Mouse (Mus musculus) heart, embryonic 11.5 days (tissue): ENCODE data around the gene Rbbp6. TPM values are rescaled to one million over a fixed set of nuclear protein-coding genes. Genes with fewer than 3 reads are reported as not detected.

Experiments used
- ATAC-seq: fragments of 200-750 bp; cut with Nextera tagmentation; replicated peaks from 2 replicates; pipeline ENCODE4 v1.8.0; 2017; ENCODE audit warnings: moderate library complexity; ENCODE audit not compliant: insufficient number of reproducible peaks, low FRiP score, low TSS enrichment
- H3K27ac ChIP-seq: fragments of 300-500 bp; sonication (generic); 2 replicates; pipeline ENCODE4 v1.5.1; 2014; ENCODE audit warnings: mild to moderate bottlenecking, low read depth, low read length
- H3K27me3 ChIP-seq: fragments of 300-500 bp; sonication (generic); 2 replicates; pipeline ENCODE4 v1.6.1; 2014; ENCODE audit warnings: mild to moderate bottlenecking, low read length, mixed read lengths; ENCODE audit not compliant: control insufficient read depth, insufficient read depth
- H3K36me3 ChIP-seq: fragments of 300-500 bp; sonication (generic); 2 replicates; pipeline ENCODE4 v1.6.1; 2014; ENCODE audit warnings: mild to moderate bottlenecking, low read length, moderate library complexity, mixed read lengths; ENCODE audit not compliant: control insufficient read depth, insufficient read depth
- H3K4me1 ChIP-seq: fragments of 300-500 bp; sonication (generic); 2 replicates; pipeline ENCODE4 v1.6.1; 2014; ENCODE audit warnings: low read length; ENCODE audit not compliant: control insufficient read depth, insufficient read depth
- H3K4me2 ChIP-seq: fragments of 300-500 bp; sonication (generic); 2 replicates; pipeline ENCODE4 v1.6.1; 2014; ENCODE audit warnings: mild to moderate bottlenecking, moderate library complexity
- H3K4me3 ChIP-seq: fragments of 300-500 bp; sonication (generic); 2 replicates; pipeline ENCODE4 v1.5.1; 2014; ENCODE audit warnings: low read depth, low read length
- H3K9ac ChIP-seq: fragments of 300-500 bp; sonication (generic); 2 replicates; pipeline ENCODE4 v1.6.1; 2014; ENCODE audit warnings: mild to moderate bottlenecking, low read depth, low read length, moderate library complexity
- H3K9me3 ChIP-seq: fragments of 300-500 bp; sonication (generic); replicated peaks from 2 replicates; pipeline ENCODE4 v1.6.1; 2016; ENCODE audit warnings: low read length; ENCODE audit not compliant: control insufficient read depth
- WGBS: fragments of 180-500 bp; shearing (Covaris S2); extraction: QIAGEN DNeasy Blood & Tissue Kit; methylation state at CpG from one replicate; pipeline ENCODE4 v1.1.7; 2014; ENCODE audit not compliant: insufficient replicate concordance; 5-methylcytosine and 5-hydroxymethylcytosine counted together
- polyA plus RNA-seq: library from polyadenylated mRNA; unstranded; fragments of >200 nt; fragmentation: Nextera tagmentation; extraction: Ambion mirVana; gene quantifications from 2 replicates; pipeline ENCODE4 v1.2.1, GENCODE M21; 2014

Gene Rbbp6
- 22.0 and 30.1 TPM in 2 replicates for polyA plus RNA-seq

DNA sequence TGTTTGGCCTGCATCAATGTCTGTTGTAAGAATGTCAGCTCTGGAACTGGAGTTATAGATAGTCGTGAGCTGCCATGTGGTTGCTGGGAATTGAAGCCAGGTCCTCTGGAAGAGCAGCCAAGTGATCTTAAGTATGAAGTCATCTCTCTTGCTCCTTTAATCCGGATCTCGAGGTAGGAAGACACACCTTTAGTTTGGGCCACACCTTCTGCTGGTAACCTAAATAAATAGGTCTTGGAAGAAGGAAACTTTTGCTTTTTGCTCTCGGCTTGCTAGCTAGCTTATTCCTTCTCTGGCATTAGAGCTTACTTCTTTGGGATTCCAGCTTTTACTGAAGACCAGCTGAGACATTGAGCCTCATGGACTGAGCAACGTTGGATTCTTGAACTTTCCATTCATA is at the start of gene Rbbp6:
Gene Rbbp6 (plus strand): TSS at position 301 of the 400 bp plus-strand sequence.
- 75% methylated on average over 5 of the region's 5 CpGs for WGBS

DNA sequence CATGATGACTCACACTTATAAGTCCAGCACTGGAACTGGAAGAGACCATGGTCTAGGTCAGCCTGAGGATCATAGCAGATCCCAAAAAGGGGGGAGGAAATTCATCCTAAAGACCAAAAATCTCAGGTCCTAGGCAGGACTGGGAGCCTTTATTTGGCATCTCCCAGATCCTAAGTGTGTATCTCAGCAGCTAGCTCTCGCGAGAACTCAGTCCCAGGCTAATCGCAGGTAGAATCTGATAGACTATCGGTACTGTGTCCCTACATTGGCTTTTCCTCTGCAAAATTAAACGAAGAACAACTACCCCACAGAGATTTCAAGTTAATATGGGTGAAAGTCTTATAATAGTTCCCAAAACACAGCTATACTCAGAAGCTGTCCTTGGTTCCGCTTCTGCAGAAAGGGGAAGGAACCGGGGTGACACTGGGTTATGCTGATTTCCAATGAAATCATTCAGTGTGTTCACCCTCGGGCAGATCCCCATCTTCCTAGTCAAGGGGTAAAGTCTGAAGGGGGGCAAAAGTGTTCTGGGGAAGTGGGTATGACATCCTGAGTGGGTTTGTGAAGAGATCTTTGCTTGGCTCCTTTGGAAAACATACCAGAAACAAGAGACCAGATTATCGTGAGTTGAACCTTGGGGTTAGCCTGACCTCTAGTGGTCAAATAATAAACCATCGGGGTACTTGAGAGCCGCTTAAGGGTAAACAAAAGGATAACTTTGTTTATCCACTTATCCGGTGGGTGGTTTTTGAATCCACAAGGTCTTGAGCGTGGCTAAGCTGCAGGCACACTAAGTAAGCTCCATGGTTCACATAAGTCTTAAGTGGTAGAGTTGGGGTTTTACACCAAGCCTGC is 45.5 kb upstream of the Rbbp6 start:
- 44% methylated on average over 13 of the region's 13 CpGs for WGBS
- no peaks in the 10 kb centered on the region for H3K27me3 ChIP-seq
- H3K9me3 ChIP-seq, result no peaks in the 10 kb centered on the region
- no peak overlapping the region for H3K4me3 ChIP-seq
- H3K4me2 ChIP-seq, result no peak overlapping the region
- no peaks in the 10 kb centered on the region for H3K36me3 ChIP-seq
- H3K27ac ChIP-seq, result no peak overlapping the region
- no peak overlapping the region for H3K9ac ChIP-seq
- H3K4me1 ChIP-seq, result no peaks in the 10 kb centered on the region
- no peak for ATAC-seq

More for the DNA sequence above, at the start of gene Rbbp6:
- Histone ChIP-seq H3K27ac (no peak within 1 kb of the TSS), H3K4me1 (no peaks in the 10 kb centered on the region), H3K9me3 (no peaks in the 10 kb centered on the region), H3K4me2 (no peak within 1 kb of the TSS), H3K4me3 (no peak within 1 kb of the TSS), H3K9ac (no peak within 1 kb of the TSS), H3K36me3 (no peaks in the 10 kb centered on the region), H3K27me3 (no peaks in the 10 kb centered on the region)
- no peak for ATAC-seq

DNA sequence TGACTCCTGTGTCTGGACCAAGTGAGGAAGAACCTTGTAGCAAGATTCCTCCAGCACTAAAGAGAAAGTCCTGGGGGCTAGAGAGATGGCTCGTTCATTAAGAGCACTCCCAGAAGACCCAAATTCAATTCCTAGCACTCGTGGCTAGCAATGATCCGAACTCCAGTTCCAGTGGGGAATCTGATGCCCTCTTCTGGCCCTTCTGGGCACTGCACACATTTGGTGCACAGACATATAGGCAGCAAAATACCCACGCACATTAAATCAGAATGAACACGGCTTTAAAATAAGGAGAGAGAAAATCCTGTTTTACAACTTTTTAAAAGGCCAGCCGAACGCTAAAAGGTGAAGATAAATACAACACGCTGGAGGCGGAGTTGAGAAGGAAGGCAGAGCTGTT is 43.9 kb upstream of the Rbbp6 start:
- no peaks in the 10 kb centered on the region for H3K36me3 ChIP-seq
- H3K27ac ChIP-seq, result no peak overlapping the region
- 76% methylated on average over 9 of the region's 9 CpGs for WGBS
- H3K4me3 ChIP-seq, result no peak overlapping the region
- no peak overlapping the region for H3K9ac ChIP-seq
- no peaks in the 10 kb centered on the region for H3K4me1 ChIP-seq
- H3K27me3 ChIP-seq, result no peaks in the 10 kb centered on the region
- no peak for ATAC-seq
- no peak overlapping the region for H3K4me2 ChIP-seq
- no peaks in the 10 kb centered on the region for H3K9me3 ChIP-seq

DNA sequence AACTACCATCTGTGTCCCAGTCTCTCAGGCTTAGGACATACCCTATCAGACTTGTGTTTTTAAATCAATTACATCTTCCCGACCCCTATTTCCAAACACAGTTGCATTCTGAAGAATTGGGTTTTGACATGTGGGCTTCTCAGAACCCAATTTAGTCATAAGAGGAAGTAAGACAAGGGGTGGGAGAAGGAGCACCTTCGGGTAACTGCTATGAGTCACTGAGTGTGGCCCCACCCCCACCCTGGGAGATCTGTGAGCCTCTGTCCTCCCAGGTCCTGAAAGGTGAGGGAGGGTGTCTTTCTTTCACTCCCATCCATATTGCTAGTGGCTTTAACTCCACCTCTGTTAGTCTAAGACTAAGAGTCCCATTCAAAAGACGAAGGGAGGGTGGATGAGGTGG is 41.2 kb upstream of the Rbbp6 start:
- no peak for ATAC-seq
- Histone ChIP-seq H3K27me3 (no peaks in the 10 kb centered on the region), H3K4me2 (no peak overlapping the region), H3K9me3 (no peaks in the 10 kb centered on the region), H3K36me3 (no peaks in the 10 kb centered on the region), H3K9ac (no peak overlapping the region), H3K4me3 (no peak overlapping the region), H3K27ac (no peak overlapping the region), H3K4me1 (no peaks in the 10 kb centered on the region)
- 74% methylated on average over 3 of the region's 3 CpGs for WGBS

DNA sequence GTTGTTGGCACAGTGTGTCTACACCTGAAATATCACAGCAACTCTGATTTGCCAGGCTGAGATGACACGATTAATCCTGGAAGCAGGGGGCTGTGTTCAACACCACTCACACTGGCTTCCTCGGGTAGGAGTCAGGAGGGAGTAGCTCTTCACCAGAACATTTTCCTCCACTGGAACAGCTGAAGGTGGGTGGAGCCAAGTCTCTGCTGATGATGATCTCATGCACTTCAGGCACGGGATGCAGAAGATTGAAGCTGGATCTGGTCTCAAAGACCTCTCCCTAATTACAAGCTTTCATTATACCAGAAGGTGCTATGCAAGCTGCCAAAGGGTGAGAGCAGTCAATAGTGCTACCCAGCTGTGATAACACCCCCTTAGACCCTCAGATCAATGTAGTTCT is 35.0 kb upstream of the Rbbp6 start:
- Histone ChIP-seq H3K36me3 (no peaks in the 10 kb centered on the region), H3K4me1 (peaks cover 8% of the 10 kb centered on the region; the same call in 1 of the 2 replicates), H3K4me2 (no peak overlapping the region), H3K27me3 (no peaks in the 10 kb centered on the region), H3K4me3 (no peak overlapping the region), H3K27ac (no peak overlapping the region), H3K9ac (no peak overlapping the region), H3K9me3 (no peaks in the 10 kb centered on the region)
- no peak for ATAC-seq
- WGBS, result 15% methylated on average over 3 of the region's 3 CpGs

DNA sequence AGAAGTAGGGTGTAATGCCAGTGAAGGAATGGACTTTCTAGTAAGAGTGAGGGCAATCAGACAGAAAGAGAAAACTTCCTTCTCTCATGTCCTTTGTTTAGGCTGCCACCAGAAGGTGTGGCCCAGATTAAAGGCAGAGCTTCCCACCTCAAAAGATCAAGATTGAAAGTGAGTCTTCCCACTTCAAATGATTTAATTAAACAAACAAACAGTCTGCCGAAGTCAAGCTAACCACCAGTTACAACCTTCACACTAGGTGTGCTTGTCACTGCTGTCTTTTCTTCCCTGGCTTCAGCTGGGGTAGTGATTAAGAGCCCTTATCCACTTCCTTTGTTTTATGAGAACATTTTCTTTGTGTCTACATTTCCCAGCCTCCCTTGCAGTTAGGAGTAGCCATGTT is 33.3 kb upstream of the Rbbp6 start:
- Histone ChIP-seq H3K27me3 (no peaks in the 10 kb centered on the region), H3K9ac (no peak overlapping the region), H3K36me3 (no peaks in the 10 kb centered on the region), H3K4me3 (no peak overlapping the region), H3K27ac (peak overlapping the region; percentile 0; the same call in 1 of the 2 replicates), H3K4me1 (peaks cover 8% of the 10 kb centered on the region; the same call in 1 of the 2 replicates), H3K4me2 (no peak overlapping the region), H3K9me3 (no peaks in the 10 kb centered on the region)
- WGBS, result 13% methylated on average over 1 of the region's 1 CpGs
- ATAC-seq, result no peak

DNA sequence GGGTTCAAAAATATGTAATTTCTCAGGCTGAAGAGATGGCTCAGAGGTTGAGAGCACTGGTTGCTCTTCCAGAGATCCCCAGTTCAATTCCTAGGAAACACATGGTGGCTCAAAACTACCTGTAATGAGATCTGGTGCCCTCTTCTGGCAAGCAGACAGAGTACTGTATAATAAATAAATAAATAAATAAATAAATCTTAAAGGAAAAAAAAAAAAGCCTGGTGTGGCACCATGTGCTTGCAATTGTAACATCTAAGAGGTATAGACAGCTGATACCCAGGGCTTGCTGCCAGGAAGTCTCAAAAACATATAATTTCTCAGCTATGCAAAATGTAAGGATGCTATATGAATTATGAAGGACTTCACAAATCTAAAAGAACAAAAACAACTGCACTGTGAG is 28.9 kb upstream of the Rbbp6 start:
- Histone ChIP-seq H3K36me3 (no peaks in the 10 kb centered on the region), H3K27me3 (no peaks in the 10 kb centered on the region), H3K4me2 (no peak overlapping the region), H3K4me3 (no peak overlapping the region), H3K9me3 (no peaks in the 10 kb centered on the region), H3K27ac (no peak overlapping the region), H3K9ac (no peak overlapping the region), H3K4me1 (no peaks in the 10 kb centered on the region)
- no peak for ATAC-seq

DNA sequence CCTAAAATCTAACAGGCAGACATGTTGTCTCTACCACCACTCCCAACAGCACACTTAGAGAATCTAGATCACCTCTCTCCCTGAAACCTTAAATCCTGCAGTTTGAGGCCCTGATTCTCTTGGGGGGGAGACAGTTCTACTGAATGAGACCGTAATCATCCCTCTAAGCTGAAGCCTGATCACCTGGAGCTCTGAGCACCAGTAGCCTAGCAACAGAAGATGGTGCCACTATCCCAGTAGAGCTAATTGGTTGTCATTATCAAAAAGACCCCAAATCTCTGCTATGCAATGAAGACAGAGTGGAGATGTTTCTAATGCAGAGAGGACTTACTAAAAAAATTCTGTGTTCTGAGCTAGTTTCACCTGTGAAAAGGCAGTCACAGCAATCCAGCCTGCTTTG is 27.3 kb upstream of the Rbbp6 start:
- Histone ChIP-seq H3K36me3 (no peaks in the 10 kb centered on the region), H3K4me1 (no peaks in the 10 kb centered on the region), H3K9ac (no peak overlapping the region), H3K27me3 (no peaks in the 10 kb centered on the region), H3K4me3 (no peak overlapping the region), H3K9me3 (no peaks in the 10 kb centered on the region), H3K27ac (no peak overlapping the region), H3K4me2 (no peak overlapping the region)
- 74% methylated on average over 1 of the region's 1 CpGs for whole genome bisulfite sequencing
- ATAC-seq, result no peak

DNA sequence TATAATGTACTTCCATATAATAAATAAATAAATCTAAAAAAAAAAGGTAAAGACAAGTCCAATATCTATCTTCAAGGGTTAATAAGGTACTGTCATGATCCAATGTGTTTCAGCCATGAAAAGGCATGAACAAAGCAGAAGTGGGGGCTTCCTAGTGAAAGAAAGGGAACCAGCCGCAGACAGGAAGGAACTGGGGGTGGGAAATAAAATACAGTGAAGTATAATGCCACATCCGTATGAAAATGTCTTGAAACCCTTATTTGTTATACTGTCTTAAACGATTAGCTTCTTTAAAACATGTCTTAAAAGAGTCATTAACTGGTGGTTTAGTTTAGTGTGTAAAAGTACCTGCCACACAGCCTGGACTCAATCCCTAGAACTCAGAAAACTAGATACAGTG is 26.3 kb upstream of the Rbbp6 start:
- Histone ChIP-seq H3K4me3 (no peak overlapping the region), H3K9me3 (no peaks in the 10 kb centered on the region), H3K4me1 (no peaks in the 10 kb centered on the region), H3K27me3 (no peaks in the 10 kb centered on the region), H3K36me3 (no peaks in the 10 kb centered on the region), H3K4me2 (no peak overlapping the region), H3K9ac (no peak overlapping the region), H3K27ac (no peak overlapping the region)
- 73% methylated on average over 3 of the region's 3 CpGs for WGBS
- ATAC-seq, result no peak
